Mouse (Mus musculus) heart, embryonic 12.5 days (tissue): ENCODE data around the gene Krtap29-1. TPM values are rescaled to one million over a fixed set of nuclear protein-coding genes. Genes with fewer than 3 reads are reported as not detected.

ENCODE experiments used
- ATAC-seq: fragments of 200-750 bp; cut with Nextera tagmentation; 2 replicates; pipeline ENCODE4 v1.8.0; 2017; ENCODE audit warnings: moderate TSS enrichment, moderate library complexity; ENCODE audit not compliant: insufficient number of reproducible peaks, low FRiP score
- H3K27ac ChIP-seq: fragments of 300-500 bp; sonication (generic); 2 replicates; pipeline ENCODE4 v1.5.1; 2016; ENCODE audit warnings: mild to moderate bottlenecking, moderate library complexity; ENCODE audit not compliant: poor library complexity, severe bottlenecking
- H3K27me3 ChIP-seq: fragments of 300-500 bp; sonication (generic); replicated peaks from 2 replicates; pipeline ENCODE4 v1.6.1; 2016; ENCODE audit warnings: mild to moderate bottlenecking, moderate library complexity
- H3K36me3 ChIP-seq: fragments of 300-500 bp; sonication (generic); 2 replicates; pipeline ENCODE4 v1.6.1; 2016; ENCODE audit warnings: mild to moderate bottlenecking, moderate library complexity
- H3K4me1 ChIP-seq: fragments of 300-500 bp; sonication (generic); replicated peaks from 2 replicates; pipeline ENCODE4 v1.6.1; 2016; ENCODE audit warnings: mild to moderate bottlenecking
- H3K4me2 ChIP-seq: fragments of 300-500 bp; sonication (generic); 2 replicates; pipeline ENCODE4 v1.6.1; 2016; ENCODE audit warnings: mild to moderate bottlenecking, moderate library complexity
- H3K4me3 ChIP-seq: fragments of 300-500 bp; sonication (generic); 2 replicates; pipeline ENCODE4 v1.5.1; 2016; ENCODE audit warnings: mild to moderate bottlenecking
- H3K9ac ChIP-seq: fragments of 300-500 bp; sonication (generic); 2 replicates; pipeline ENCODE4 v1.6.1; 2016; ENCODE audit warnings: mild to moderate bottlenecking, moderate library complexity
- H3K9me3 ChIP-seq: fragments of 300-500 bp; sonication (generic); replicated peaks from 2 replicates; pipeline ENCODE4 v1.6.1; 2016; ENCODE audit warnings: mild to moderate bottlenecking, moderate library complexity
- WGBS: fragments of 180-500 bp; shearing (Covaris S2); methylation state at CpG from one replicate; pipeline ENCODE4 v1.1.7; 2016; 5-methylcytosine and 5-hydroxymethylcytosine counted together
- polyA plus RNA-seq: library from polyadenylated mRNA; unstranded; fragments of >200 nt; fragmentation: Nextera tagmentation; extraction: Ambion mirVana; gene quantifications from 2 replicates; pipeline ENCODE4 v1.2.1, GENCODE M21; 2016

The Krtap29-1 gene
- polyA plus RNA-seq, 1 experiment from 2014 or later: not detected

DNA sequence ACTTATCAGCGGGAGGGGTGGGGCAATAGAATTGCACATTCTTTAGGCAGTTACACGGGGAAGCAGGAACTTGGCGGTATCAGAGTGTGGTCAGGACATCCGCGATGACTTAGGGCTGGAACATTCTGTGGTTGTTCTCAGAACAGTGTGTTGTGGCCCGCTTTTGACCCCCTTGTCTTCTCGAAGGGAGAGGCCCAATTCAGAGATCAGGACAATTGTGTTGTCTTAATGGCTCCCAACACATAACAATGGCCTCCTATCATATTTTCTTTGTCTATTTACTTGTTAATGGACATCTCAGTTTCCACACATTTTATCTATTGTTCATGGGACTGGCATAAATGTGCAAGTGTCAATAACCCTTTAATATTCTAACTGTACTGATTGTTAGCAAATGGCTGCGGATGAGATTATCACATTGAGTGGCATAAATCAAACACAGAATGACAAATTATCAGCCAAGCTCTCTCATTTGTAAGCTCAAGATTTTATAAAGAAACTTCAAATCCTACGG, 41.0 kb downstream of the Krtap29-1 start:
- no peaks in the 10 kb centered on the region for H3K27me3 ChIP-seq
- H3K9ac ChIP-seq: no peak overlapping the region
- no peak for ATAC-seq
- H3K4me2 ChIP-seq: no peak overlapping the region
- H3K9me3 ChIP-seq: no peaks in the 10 kb centered on the region
- no peak overlapping the region for H3K27ac ChIP-seq
- no peaks in the 10 kb centered on the region for H3K36me3 ChIP-seq
- H3K4me1 ChIP-seq: no peaks in the 10 kb centered on the region
- H3K4me3 ChIP-seq: no peak overlapping the region
- WGBS: 72% methylated on average over 9 of the region's 9 CpGs

DNA sequence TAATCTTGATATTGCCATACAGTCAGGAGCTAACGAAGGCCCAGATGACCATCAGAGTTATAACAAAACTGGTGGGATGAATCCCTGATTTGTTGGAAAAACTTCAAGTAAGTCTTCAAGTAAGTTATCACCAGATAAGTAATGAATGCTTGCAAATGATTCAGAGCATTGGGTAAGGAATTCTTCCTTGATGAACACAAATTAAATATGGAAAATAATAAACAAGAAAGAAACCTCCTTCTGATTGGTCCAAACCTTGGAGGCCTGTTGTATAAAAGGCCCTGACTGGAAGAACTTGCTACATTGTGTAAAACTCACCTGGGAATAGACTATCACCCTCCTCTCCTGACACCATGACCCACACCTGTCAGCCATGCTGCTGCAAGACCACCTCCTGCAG, 42.9 kb downstream of the Krtap29-1 start, which contains the start of gene Krtap31-2:
Gene Krtap31-2, plus strand, starts transcription at position 301 of the 400 bp plus-strand sequence.
- Histone ChIP-seq H3K27me3 (0 out of 2 replicates have a peak, but pooled peaks cover 3% of the 10 kb centered on the region), H3K4me1 (no peaks in the 10 kb centered on the region), H3K4me3 (no peak within 1 kb of the TSS), H3K4me2 (no peak within 1 kb of the TSS), H3K36me3 (no peaks in the 10 kb centered on the region), H3K9ac (no peak within 1 kb of the TSS), H3K9me3 (0 out of 2 replicates have a peak, but pooled peaks cover 2% of the 10 kb centered on the region), H3K27ac (no peak within 1 kb of the TSS)
- no peak for ATAC-seq
- WGBS: 74% methylated on average over 1 of the region's 1 CpGs

Other genes with a start within 250 kb of the Krtap29-1 start
- not detected in 2 replicates for gene Gm14180, start 244.8 kb downstream of the Krtap29-1 start, polyA plus RNA-seq
- not detected in 2 replicates for gene Gm11595, start 206.1 kb downstream of the Krtap29-1 start, polyA plus RNA-seq
- gene Krtap4-8, start 198.3 kb downstream of the Krtap29-1 start, polyA plus RNA-seq: not detected in 2 replicates
- gene Krtap4-9, start 193.9 kb downstream of the Krtap29-1 start, polyA plus RNA-seq: not detected in 2 replicates
- gene Gm11596, start 185.6 kb downstream of the Krtap29-1 start, polyA plus RNA-seq: not detected in 2 replicates
- not detected in 2 replicates for gene Gm11569, start 180.1 kb downstream of the Krtap29-1 start, polyA plus RNA-seq
- not detected in 2 replicates for gene Gm11554, start 174.6 kb downstream of the Krtap29-1 start, polyA plus RNA-seq
- not detected in 2 replicates for gene Krtap4-13, start 169.2 kb downstream of the Krtap29-1 start, polyA plus RNA-seq
- gene Gm11564, start 163.4 kb downstream of the Krtap29-1 start, polyA plus RNA-seq: not detected in 2 replicates
- not detected in 2 replicates for gene 2300003K06Rik, start 141.0 kb downstream of the Krtap29-1 start, polyA plus RNA-seq
- not detected in 2 replicates for gene Krtap4-16, start 127.4 kb downstream of the Krtap29-1 start, polyA plus RNA-seq
- gene Gm11568, start 121.1 kb downstream of the Krtap29-1 start, polyA plus RNA-seq: not detected in 2 replicates
- not detected in 2 replicates for gene Gm11559, start 114.6 kb downstream of the Krtap29-1 start, polyA plus RNA-seq
- not detected in 2 replicates for gene Krtap9-1, start 105.7 kb downstream of the Krtap29-1 start, polyA plus RNA-seq
- not detected in 2 replicates for gene Gm11567, start 99.9 kb downstream of the Krtap29-1 start, polyA plus RNA-seq
- gene Krtap31-1, start 71.1 kb downstream of the Krtap29-1 start, polyA plus RNA-seq: not detected in 2 replicates
- gene Gm11565, start 64.3 kb downstream of the Krtap29-1 start, polyA plus RNA-seq: not detected in 2 replicates
- not detected in 2 replicates for gene Krtap31-2, start 42.8 kb downstream of the Krtap29-1 start, polyA plus RNA-seq
- not detected in 2 replicates for gene Krtap9-5, start 30.6 kb downstream of the Krtap29-1 start, polyA plus RNA-seq
- not detected in 2 replicates for gene Krtap16-1, start 7.5 kb upstream of the Krtap29-1 start, polyA plus RNA-seq
- gene Krtap17-1, start 14.9 kb upstream of the Krtap29-1 start, polyA plus RNA-seq: not detected in 2 replicates
- gene Krt33a, start 37.2 kb upstream of the Krtap29-1 start, polyA plus RNA-seq: not detected in 2 replicates
- not detected in 2 replicates for gene Krt33b, start 50.8 kb upstream of the Krtap29-1 start, polyA plus RNA-seq
- not detected in 2 replicates for gene Krt34, start 62.5 kb upstream of the Krtap29-1 start, polyA plus RNA-seq
- gene Krt31, start 71.5 kb upstream of the Krtap29-1 start, polyA plus RNA-seq: not detected in 2 replicates
- not detected in 2 replicates for gene Krt32, start 109.2 kb upstream of the Krtap29-1 start, polyA plus RNA-seq
- not detected in 2 replicates for gene Krt35, start 117.2 kb upstream of the Krtap29-1 start, polyA plus RNA-seq
- gene Krt36, start 126.6 kb upstream of the Krtap29-1 start, polyA plus RNA-seq: not detected in 2 replicates
- gene Krt13, start 142.5 kb upstream of the Krtap29-1 start, polyA plus RNA-seq: 0.14 and 0.20 TPM in 2 replicates
- gene Krt15, start 156.9 kb upstream of the Krtap29-1 start, polyA plus RNA-seq: 0.58 and 0.69 TPM in 2 replicates
- 86.8 and 88.0 TPM in 2 replicates for gene Krt19, start 169.6 kb upstream of the Krtap29-1 start, polyA plus RNA-seq
- not detected in 2 replicates for gene Krt9, start 214.2 kb upstream of the Krtap29-1 start, polyA plus RNA-seq
- gene Krt14, start 228.5 kb upstream of the Krtap29-1 start, polyA plus RNA-seq: 1.3 and 2.2 TPM in 2 replicates